Mouse (Mus musculus): ENCODE results near the gene 4930503B20Rik.

The 4930503B20Rik gene

GRCm38 (mm10) chr3:146598411-146598810 lies 52.7 kb downstream of the 4930503B20Rik start:
- in situ Hi-C loops (cut with MboI, MseI), result no loop called here

GRCm38 (mm10) chr3:146596864-146597263 lies 54.3 kb downstream of the 4930503B20Rik start:
- in situ Hi-C loops (cut with MboI, MseI), result no loop called here

- in situ Hi-C loops (cut with MboI, MseI), result no loop called here
Observed at GRCm38 (mm10) chr3:146596387-146596786, 54.7 kb downstream of the 4930503B20Rik start.

GRCm38 (mm10) chr3:146595440-146595839 lies 55.7 kb downstream of the 4930503B20Rik start:
- in situ Hi-C loops (cut with MboI, MseI), result no loop called here
